Mouse (Mus musculus) cortical plate, adult 2 months (tissue): ENCODE measurements at regions not wholly inside any gene's neighbourhood (a gene's known extent, or its start where the extent isn't known, plus 50 kb on each side); places are given as distances from the start of the nearest gene placed in this dataset.

ENCODE experiments used
- CTCF ChIP-seq: fragments of 200-500 bp; IDR thresholded peaks from 2 replicates; pipeline ENCODE4 v1.5.1; 2011; ENCODE audit warnings: mild to moderate bottlenecking, control low read depth, low read length; ENCODE audit not compliant: insufficient read depth; ENCODE audit errors: extremely low read depth
- POLR2A ChIP-seq: fragments of 200-500 bp; IDR thresholded peaks from 2 replicates; pipeline ENCODE4 v1.6.1; 2011; ENCODE audit warnings: mild to moderate bottlenecking, low read length, control low read depth; ENCODE audit not compliant: insufficient read depth; ENCODE audit errors: extremely low read depth

DNA sequence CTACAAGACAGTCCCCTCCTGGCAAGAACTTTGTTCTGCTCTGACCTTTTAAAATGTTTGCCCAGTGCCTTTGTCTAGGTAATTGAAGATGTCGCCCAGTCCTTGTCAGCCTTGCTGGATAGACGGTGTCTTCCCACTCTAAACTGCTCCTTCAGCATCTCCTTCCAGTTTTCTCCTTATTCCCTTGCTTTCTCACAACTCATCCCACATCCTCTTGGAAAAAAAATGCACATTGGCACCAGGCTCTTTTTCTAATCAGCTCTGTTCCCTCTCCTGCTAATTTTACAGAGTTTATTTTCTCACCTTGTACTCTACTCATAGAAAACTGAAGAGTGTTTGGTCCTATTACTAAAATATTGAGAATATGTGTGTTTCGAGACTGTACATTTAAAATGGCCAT lies 466.3 kb downstream of the Lmo4 start:
- no peak for TF ChIP-seq CTCF
- TF ChIP-seq POLR2A = no peak
